Mouse (Mus musculus) stomach, postnatal 0 days (tissue): ENCODE results near the gene Rrbp1.

Experiments
- CTCF ChIP-seq: IDR thresholded peaks from 2 replicates; pipeline ENCODE4 v1.5.1; 2016; ENCODE audit warnings: antibody characterized with exemption, low read depth, mild to moderate bottlenecking, moderate library complexity
- EP300 ChIP-seq: optimal IDR thresholded peaks from 2 replicates; pipeline ENCODE3; 2016; ENCODE audit warnings: antibody characterized with exemption

GRCm38 (mm10) chr2:144007211-144007610 lies 3.9 kb downstream of the Rrbp1 start:
- TF ChIP-seq CTCF: no peak
- no peak for TF ChIP-seq EP300
